Mouse (Mus musculus) bone marrow, adult 2 months (tissue): ENCODE measurements around the gene Six2. TPM values are rescaled to one million over a fixed set of nuclear protein-coding genes. Genes with fewer than 3 reads are reported as not detected.

Source experiments
- H3K27ac ChIP-seq: fragments of 200-500 bp; 2 replicates; pipeline ENCODE4 v1.5.1; 2012; ENCODE audit warnings: low read depth, mild to moderate bottlenecking, control low read depth, inconsistent platforms, low read length; ENCODE audit not compliant: control insufficient read depth, poor library complexity, insufficient read depth
- H3K4me1 ChIP-seq: fragments of 200-500 bp; 2 replicates; pipeline ENCODE4 v1.6.1; 2011; ENCODE audit warnings: low read length; ENCODE audit not compliant: control insufficient read depth, insufficient read depth
- H3K4me3 ChIP-seq: fragments of 200-500 bp; replicated peaks from 2 replicates; pipeline ENCODE3; 2011; ENCODE audit warnings: mild to moderate bottlenecking, low read depth, low read length, control low read depth; ENCODE audit not compliant: control insufficient read depth
- CTCF ChIP-seq: fragments of 200-500 bp; IDR thresholded peaks from 2 replicates; pipeline ENCODE4 v1.5.1; 2011; ENCODE audit warnings: low read length, control low read depth; ENCODE audit not compliant: control insufficient read depth, insufficient read depth
- POLR2A ChIP-seq: fragments of 200-500 bp; IDR thresholded peaks from 2 replicates; pipeline ENCODE4 v1.6.1; 2011; ENCODE audit warnings: low read depth, mild to moderate bottlenecking, control low read depth, low read length, borderline replicate concordance; ENCODE audit not compliant: control insufficient read depth
- WGBS: fragments of 180-500 bp; shearing (Covaris S2); methylation state at CpG from one replicate; pipeline ENCODE4 v1.1.7; 2018; 5-methylcytosine and 5-hydroxymethylcytosine counted together
- polyA plus RNA-seq: library from polyadenylated mRNA; stranded (reverse); fragments of >200 nt; gene quantifications from 2 replicates; pipeline ENCODE4 v1.2.4, GENCODE M21; 2011; ENCODE audit warnings: low replicate concordance; ENCODE audit not compliant: missing spikeins, insufficient read depth, insufficient read length

Gene Six2
- polyA plus RNA-seq, 1 experiment, result not detected

GRCm38 (mm10) chr17:85717266-85717665 lies 29.2 kb upstream of the Six2 start:
- 80% methylated on average over 7 of the region's 7 CpGs for WGBS
- Histone ChIP-seq H3K4me3 (no peak overlapping the region), H3K4me1 (no peaks in the 10 kb centered on the region), H3K27ac (no peak overlapping the region)
- no peak for TF ChIP-seq POLR2A
- no peak for TF ChIP-seq CTCF

GRCm38 (mm10) chr17:85715784-85716183 lies 27.7 kb upstream of the Six2 start:
- TF ChIP-seq POLR2A (no peak), CTCF (no peak)
- WGBS, result 76% methylated on average over 11 of the region's 11 CpGs

GRCm38 (mm10) chr17:85714370-85714769 lies 26.3 kb upstream of the Six2 start:
- no peak overlapping the region for H3K27ac ChIP-seq
- 84% methylated on average over 5 of the region's 5 CpGs for WGBS
- no peaks in the 10 kb centered on the region for H3K4me1 ChIP-seq
- H3K4me3 ChIP-seq, result no peak overlapping the region
- TF ChIP-seq POLR2A (no peak), CTCF (no peak)

More at GRCm38 (mm10) chr17:85715784-85716183, 27.7 kb upstream of the Six2 start:
- Histone ChIP-seq H3K27ac (no peak overlapping the region), H3K4me1 (no peaks in the 10 kb centered on the region), H3K4me3 (no peak overlapping the region)

GRCm38 (mm10) chr17:85712874-85713273 lies 24.8 kb upstream of the Six2 start:
- H3K27ac ChIP-seq, result no peak overlapping the region
- no peak overlapping the region for H3K4me3 ChIP-seq
- H3K4me1 ChIP-seq, result no peaks in the 10 kb centered on the region
- WGBS, result 57% methylated on average over 10 of the region's 10 CpGs
- no peak for TF ChIP-seq POLR2A

- no peaks in the 10 kb centered on the region for H3K4me1 ChIP-seq
- H3K4me3 ChIP-seq, result no peak overlapping the region
- whole genome bisulfite sequencing, result 72% methylated on average over 12 of the region's 12 CpGs
- no peak overlapping the region for H3K27ac ChIP-seq
- TF ChIP-seq POLR2A (no peak), CTCF (no peak)
Observed at GRCm38 (mm10) chr17:85704369-85705260, 16.5 kb upstream of the Six2 start.

GRCm38 (mm10) chr17:85700028-85700427 lies 12.0 kb upstream of the Six2 start:
- Histone ChIP-seq H3K4me1 (no peaks in the 10 kb centered on the region), H3K4me3 (no peak overlapping the region), H3K27ac (no peak overlapping the region)
- TF ChIP-seq POLR2A (no peak), CTCF (no peak)
- WGBS, result 63% methylated on average over 4 of the region's 4 CpGs

GRCm38 (mm10) chr17:85698643-85699042 lies 10.6 kb upstream of the Six2 start:
- WGBS, result 62% methylated on average over 6 of the region's 6 CpGs
- H3K4me3 ChIP-seq, result no peak overlapping the region
- TF ChIP-seq POLR2A, result no peak
- TF ChIP-seq CTCF, result no peak
- no peaks in the 10 kb centered on the region for H3K4me1 ChIP-seq
- H3K27ac ChIP-seq, result no peak overlapping the region

- no peak overlapping the region for H3K27ac ChIP-seq
- 70% methylated on average over 1 of the region's 1 CpGs for WGBS
- no peak overlapping the region for H3K4me3 ChIP-seq
- TF ChIP-seq POLR2A, result no peak
- no peak for TF ChIP-seq CTCF
- H3K4me1 ChIP-seq, result no peaks in the 10 kb centered on the region
Observed at GRCm38 (mm10) chr17:85697976-85698375, 9.9 kb upstream of the Six2 start.

- Histone ChIP-seq H3K4me3 (no peak overlapping the region), H3K27ac (no peak overlapping the region), H3K4me1 (no peaks in the 10 kb centered on the region)
- TF ChIP-seq CTCF, result peak; percentile 27; the same call in 1 of the 2 replicates
- TF ChIP-seq POLR2A, result no peak
- 84% methylated on average over 6 of the region's 6 CpGs for WGBS
Observed at GRCm38 (mm10) chr17:85694499-85694898, 6.4 kb upstream of the Six2 start.

GRCm38 (mm10) chr17:85693101-85693500 lies 5.0 kb upstream of the Six2 start:
- H3K27ac ChIP-seq, result no peak overlapping the region
- 10% methylated on average over 9 of the region's 9 CpGs for WGBS
- TF ChIP-seq POLR2A, result no peak
- no peak for TF ChIP-seq CTCF
- H3K4me3 ChIP-seq, result no peak overlapping the region
- H3K4me1 ChIP-seq, result no peaks in the 10 kb centered on the region
